Mouse (Mus musculus) CD4-positive, CD25-positive, alpha-beta regulatory T cell, adult 2 months (primary cell): Measurements from ENCODE around the gene Gnmt.

ENCODE experiments used
- DNase-seq: peaks from one replicate; pipeline ENCODE4 v3.0.0-alpha.2; 2012; ENCODE audit warnings: low read depth, low spot score

Gene Gnmt

GRCm38 (mm10) chr17:46742986-46743385 is 14.0 kb upstream of the Gnmt start:
- no peak for DNase-seq

GRCm38 (mm10) chr17:46741305-46741704 is 12.3 kb upstream of the Gnmt start:
- no peak for DNase-seq

- peak; percentile 71 for DNase-seq
Measured at GRCm38 (mm10) chr17:46736160-46736559, 7.2 kb upstream of the Gnmt start.

GRCm38 (mm10) chr17:46735287-46735686 is 6.3 kb upstream of the Gnmt start:
- no peak for DNase-seq

GRCm38 (mm10) chr17:46734055-46734454 is 5.1 kb upstream of the Gnmt start:
- DNase-seq, result no peak

- DNase-seq, result no peak
Measured at GRCm38 (mm10) chr17:46728496-46728895, 472 bp downstream of the Gnmt start.

- DNase-seq, result no peak
Measured at GRCm38 (mm10) chr17:46728021-46728420, 947 bp downstream of the Gnmt start.

GRCm38 (mm10) chr17:46727271-46727670 is 1.7 kb downstream of the Gnmt start:
- DNase-seq, result no peak

- DNase-seq, result no peak
Measured at GRCm38 (mm10) chr17:46725731-46726645, 3.0 kb downstream of the Gnmt start.

GRCm38 (mm10) chr17:46725273-46725672 is 3.7 kb downstream of the Gnmt start:
- DNase-seq, result peak; percentile 75

- no peak for DNase-seq
Measured at GRCm38 (mm10) chr17:46724477-46725084, 4.4 kb downstream of the Gnmt start.

- DNase-seq, result no peak
Measured at GRCm38 (mm10) chr17:46721077-46721476, 7.9 kb downstream of the Gnmt start.

GRCm38 (mm10) chr17:46714756-46715481 is 14.0 kb downstream of the Gnmt start:
- no peak for DNase-seq

GRCm38 (mm10) chr17:46713849-46714248 is 15.1 kb downstream of the Gnmt start:
- DNase-seq, result no peak

- peak; percentile 44 for DNase-seq
Measured at GRCm38 (mm10) chr17:46712442-46712841, 16.5 kb downstream of the Gnmt start.

- DNase-seq, result peak; percentile 33
Measured at GRCm38 (mm10) chr17:46711612-46712271, 17.2 kb downstream of the Gnmt start.

GRCm38 (mm10) chr17:46710959-46711597 is 17.9 kb downstream of the Gnmt start, which contains the start of gene Pex6:
Gene Pex6 (plus strand): TSS chr17:46711463.
- peak; percentile 93 for DNase-seq

- no peak for DNase-seq
Measured at GRCm38 (mm10) chr17:46706375-46707089, 22.4 kb downstream of the Gnmt start.

- DNase-seq, result peak; percentile 97
Measured at GRCm38 (mm10) chr17:46704887-46705835, 23.8 kb downstream of the Gnmt start, which contains the start of gene Ppp2r5d. Gene Ppp2r5d (minus strand): TSS chr17:46705111.
